Mouse (Mus musculus) embryonic facial prominence, embryonic 11.5 days (tissue): ENCODE results near the gene Slc4a8. TPM values are rescaled to one million over a fixed set of nuclear protein-coding genes. Genes with fewer than 3 reads are reported as not detected.

Experiments used
- ATAC-seq: fragments of 200-750 bp; cut with Nextera tagmentation; replicated peaks from 2 replicates; pipeline ENCODE4 v1.8.0; 2017; ENCODE audit warnings: low read depth; ENCODE audit not compliant: insufficient number of reproducible peaks, low FRiP score, low TSS enrichment
- DNase-seq: peaks from one replicate; pipeline ENCODE4 v3.0.0-alpha.2; 2015; ENCODE audit warnings: low spot score
- H3K27ac ChIP-seq: fragments of 300-500 bp; sonication (generic); replicated peaks from 2 replicates; pipeline ENCODE4 v1.5.1; 2014; ENCODE audit warnings: mild to moderate bottlenecking, low read depth, low read length, control low read depth
- H3K27me3 ChIP-seq: fragments of 300-500 bp; sonication (generic); 2 replicates; pipeline ENCODE4 v1.6.1; 2014; ENCODE audit warnings: mild to moderate bottlenecking, low read length, moderate library complexity, mixed read lengths; ENCODE audit not compliant: control insufficient read depth, insufficient read depth
- H3K36me3 ChIP-seq: fragments of 300-500 bp; sonication (generic); replicated peaks from 2 replicates; pipeline ENCODE4 v1.6.1; 2014; ENCODE audit warnings: low read depth, mild to moderate bottlenecking, low read length, moderate library complexity, mixed read lengths; ENCODE audit not compliant: control insufficient read depth, insufficient read depth
- H3K4me1 ChIP-seq: fragments of 300-500 bp; sonication (generic); 2 replicates; pipeline ENCODE4 v1.6.1; 2014; ENCODE audit warnings: low read length, mixed read lengths; ENCODE audit not compliant: control insufficient read depth, insufficient read depth
- H3K4me2 ChIP-seq: fragments of 300-500 bp; sonication (generic); 2 replicates; pipeline ENCODE4 v1.6.1; 2014; ENCODE audit warnings: low read depth, mild to moderate bottlenecking, control low read depth, low read length, moderate library complexity
- H3K4me3 ChIP-seq: fragments of 300-500 bp; sonication (generic); 2 replicates; pipeline ENCODE4 v1.5.1; 2014; ENCODE audit warnings: low read depth, low read length, control low read depth
- H3K9ac ChIP-seq: fragments of 300-500 bp; sonication (generic); replicated peaks from 2 replicates; pipeline ENCODE4 v1.6.1; 2014; ENCODE audit warnings: mild to moderate bottlenecking, control low read depth, low read length
- H3K9me3 ChIP-seq: fragments of 300-500 bp; sonication (generic); replicated peaks from 2 replicates; pipeline ENCODE4 v1.6.1; 2016; ENCODE audit warnings: mild to moderate bottlenecking, low read length, inconsistent platforms, mixed read lengths; ENCODE audit not compliant: control insufficient read depth
- WGBS: fragments of 180-500 bp; shearing (Covaris S2); extraction: QIAGEN DNeasy Blood & Tissue Kit; methylation state at CpG from one replicate; pipeline ENCODE4 v1.1.7; 2014; 5-methylcytosine and 5-hydroxymethylcytosine counted together
- polyA plus RNA-seq: library from polyadenylated mRNA; unstranded; fragments of >200 nt; fragmentation: Nextera tagmentation; extraction: Ambion mirVana; gene quantifications from 2 replicates; pipeline ENCODE4 v1.2.1, GENCODE M21; 2014

The Slc4a8 gene
- polyA plus RNA-seq, 1 experiment from 2014 or later = 5.7 TPM

- Histone ChIP-seq H3K4me1 (no peaks in the 10 kb centered on the region), H3K9me3 (no peaks in the 10 kb centered on the region), H3K4me2 (peak overlapping the region; percentile 40), H3K27me3 (no peaks in the 10 kb centered on the region), H3K36me3 (no peaks in the 10 kb centered on the region), H3K27ac (no peak overlapping the region), H3K4me3 (peak overlapping the region; percentile 20), H3K9ac (no peak overlapping the region)
- peak; percentile 65; the same call in 1 of the 2 replicates for ATAC-seq
- peak; percentile 52 for DNase-seq
- 2% methylated on average over 18 of the region's 27 CpGs for WGBS
These were observed 14.2 kb upstream of the Slc4a8 start for GRCm38 (mm10) chr15:100747121-100747963.

- ATAC-seq (no peak), DNase-seq (no peak)
- no peaks in the 10 kb centered on the region for H3K9me3 ChIP-seq
- H3K4me3 ChIP-seq = no peak overlapping the region
- H3K27ac ChIP-seq = no peak overlapping the region
- whole genome bisulfite sequencing = 87% methylated on average over 3 of the region's 3 CpGs
- no peaks in the 10 kb centered on the region for H3K27me3 ChIP-seq
- no peak overlapping the region for H3K4me2 ChIP-seq
- no peak overlapping the region for H3K9ac ChIP-seq
- no peaks in the 10 kb centered on the region for H3K4me1 ChIP-seq
- H3K36me3 ChIP-seq = no peaks in the 10 kb centered on the region
These were observed 13.0 kb upstream of the Slc4a8 start for GRCm38 (mm10) chr15:100748584-100748983.

DNA sequence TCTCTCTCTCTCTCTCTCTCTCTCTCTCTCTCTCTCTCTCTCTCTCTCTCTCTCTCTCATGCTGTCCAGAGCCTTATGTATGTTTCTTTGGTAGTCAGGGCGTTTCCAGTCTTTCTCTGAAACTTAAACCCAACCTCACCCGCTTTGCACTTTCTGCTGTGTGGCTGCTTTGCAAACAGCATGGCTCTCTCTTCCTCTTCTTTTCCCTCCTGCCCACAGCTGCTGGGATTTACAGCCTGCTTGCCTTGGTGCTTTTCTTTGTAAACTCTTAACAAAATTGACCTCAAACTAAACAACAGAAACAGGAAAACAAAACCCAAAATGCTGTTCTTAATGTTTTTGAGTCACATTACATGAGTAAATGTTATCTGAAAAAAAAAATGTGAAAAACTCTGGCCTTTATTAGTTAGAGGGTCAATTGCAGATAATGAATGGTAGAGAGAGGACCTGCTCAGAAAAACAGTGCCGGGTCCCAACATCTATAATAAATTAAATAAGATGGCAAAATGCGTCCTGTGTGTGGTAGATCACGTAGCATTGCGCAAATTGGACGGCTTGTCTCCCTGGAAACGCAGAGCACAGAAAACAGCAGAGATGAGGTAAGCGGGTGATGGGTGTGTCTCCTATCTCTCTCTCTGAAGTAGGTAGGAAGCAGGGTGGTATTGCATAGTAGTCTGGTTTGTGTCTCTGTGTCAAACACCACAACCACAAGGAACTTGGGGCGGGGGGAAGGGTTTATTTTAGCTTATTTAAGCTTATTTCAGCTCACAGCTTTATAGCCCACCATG is 11.6 kb upstream of the Slc4a8 start:
- Histone ChIP-seq H3K36me3 (no peaks in the 10 kb centered on the region), H3K4me2 (no peak overlapping the region), H3K27ac (no peak overlapping the region), H3K9me3 (no peaks in the 10 kb centered on the region), H3K27me3 (no peaks in the 10 kb centered on the region), H3K9ac (no peak overlapping the region), H3K4me1 (no peaks in the 10 kb centered on the region), H3K4me3 (no peak overlapping the region)
- ATAC-seq (no peak), DNase-seq (no peak)
- 75% methylated on average over 10 of the region's 10 CpGs for WGBS

GRCm38 (mm10) chr15:100752439-100752838 is 9.1 kb upstream of the Slc4a8 start:
- ATAC-seq (no peak), DNase-seq (no peak)
- H3K27me3 ChIP-seq = no peaks in the 10 kb centered on the region
- WGBS = 74% methylated on average over 2 of the region's 2 CpGs
- H3K9ac ChIP-seq = no peak overlapping the region
- no peak overlapping the region for H3K27ac ChIP-seq
- H3K9me3 ChIP-seq = no peaks in the 10 kb centered on the region
- no peaks in the 10 kb centered on the region for H3K36me3 ChIP-seq
- H3K4me2 ChIP-seq = no peak overlapping the region
- no peak overlapping the region for H3K4me3 ChIP-seq
- H3K4me1 ChIP-seq = no peaks in the 10 kb centered on the region; the same call in 1 of the 2 replicates

- 75% methylated on average over 5 of the region's 5 CpGs for WGBS
These were observed 8.5 kb upstream of the Slc4a8 start for GRCm38 (mm10) chr15:100753045-100753444.

GRCm38 (mm10) chr15:100754041-100754440 is 7.5 kb upstream of the Slc4a8 start:
- WGBS = 32% methylated on average over 7 of the region's 7 CpGs
- Histone ChIP-seq H3K4me1 (no peaks in the 10 kb centered on the region; the same call in 1 of the 2 replicates), H3K4me2 (no peak overlapping the region), H3K9ac (no peak overlapping the region), H3K36me3 (no peaks in the 10 kb centered on the region), H3K27me3 (no peaks in the 10 kb centered on the region), H3K9me3 (no peaks in the 10 kb centered on the region), H3K27ac (no peak overlapping the region), H3K4me3 (no peak overlapping the region)
- no peak for DNase-seq
- ATAC-seq = no peak

More at GRCm38 (mm10) chr15:100753045-100753444, 8.5 kb upstream of the Slc4a8 start:
- Histone ChIP-seq H3K27me3 (no peaks in the 10 kb centered on the region), H3K9me3 (no peaks in the 10 kb centered on the region), H3K36me3 (no peaks in the 10 kb centered on the region), H3K4me1 (no peaks in the 10 kb centered on the region; the same call in 1 of the 2 replicates), H3K4me2 (no peak overlapping the region), H3K4me3 (no peak overlapping the region), H3K9ac (no peak overlapping the region), H3K27ac (no peak overlapping the region)
- DNase-seq = no peak
- ATAC-seq = no peak

DNA sequence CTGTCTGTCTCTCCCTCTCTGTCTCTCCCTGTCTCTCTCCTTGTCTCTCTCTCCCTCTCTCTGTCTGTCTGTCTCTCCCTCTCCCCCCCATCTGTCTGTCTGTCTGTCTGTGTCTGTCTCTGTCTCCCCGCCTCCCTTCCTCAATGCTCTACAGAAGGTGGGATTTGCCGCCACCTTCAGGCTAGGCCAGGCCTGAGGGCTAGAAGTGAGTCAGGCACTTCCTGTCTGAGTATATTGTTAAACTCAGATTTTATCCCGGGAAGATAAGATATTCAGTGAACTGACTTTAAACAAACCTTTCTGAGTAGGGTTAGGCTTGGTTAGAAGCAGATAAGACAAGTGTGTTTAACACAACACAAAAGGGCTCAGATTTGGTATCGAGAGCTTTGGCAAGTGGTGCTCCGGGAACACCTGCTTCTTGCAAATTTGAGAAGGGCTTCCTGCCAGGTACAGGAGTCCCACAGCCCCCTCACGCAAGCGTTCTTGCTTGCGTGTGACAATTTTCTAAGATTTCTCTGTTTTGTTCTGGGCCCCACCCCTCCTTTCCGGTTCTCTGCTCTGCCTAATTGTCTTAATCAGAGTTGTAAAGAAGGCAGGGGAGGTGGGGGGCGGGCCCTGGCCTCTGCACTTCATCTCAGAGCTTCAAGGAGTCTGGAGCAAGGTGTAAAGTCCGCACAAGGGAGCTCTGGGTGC is 6.6 kb upstream of the Slc4a8 start:
- Histone ChIP-seq H3K27ac (no peak overlapping the region), H3K36me3 (no peaks in the 10 kb centered on the region), H3K9ac (no peak overlapping the region), H3K9me3 (no peaks in the 10 kb centered on the region), H3K27me3 (no peaks in the 10 kb centered on the region), H3K4me3 (no peak overlapping the region), H3K4me1 (no peaks in the 10 kb centered on the region; the same call in 1 of the 2 replicates), H3K4me2 (no peak overlapping the region)
- peak; percentile 56 for DNase-seq
- no peak for ATAC-seq
- WGBS = 11% methylated on average over 11 of the region's 11 CpGs
